Mouse (Mus musculus): ENCODE measurements around the gene Nfkbib. TPM values are rescaled to one million over a fixed set of nuclear protein-coding genes. Genes with fewer than 3 reads are reported as not detected.

The Nfkbib gene
- polyA plus RNA-seq, 1 experiment = 134 TPM

- H3K4me3 ChIP-seq (ENCODE audit: control insufficient read depth, low read depth, low read length) = no peak overlapping the region
- no peak overlapping the region for H3K27ac ChIP-seq (ENCODE audit: control insufficient read depth, insufficient read depth, low read depth, low read length)
- peaks cover 2% of the 10 kb centered on the region; the same call in 1 of the 2 replicates for H3K27me3 ChIP-seq (ENCODE audit: control insufficient read depth, insufficient read depth, low read length)
- no peaks in the 10 kb centered on the region for H3K36me3 ChIP-seq (ENCODE audit: control insufficient read depth, insufficient read depth, low read length)
- TF ChIP-seq POLR2A (IDR thresholded peaks at IDR 0.05; ENCODE audit: control insufficient read depth, low read depth, low read length) = no peak
- no peak for TF ChIP-seq CTCF (IDR thresholded peaks at IDR 0.05; ENCODE audit: control insufficient read depth, insufficient read depth, insufficient replicate concordance, low read depth, low read length)
- H3K4me1 ChIP-seq (ENCODE audit: control insufficient read depth, insufficient read depth, low read length) = peaks cover 5% of the 10 kb centered on the region; the same call in 1 of the 2 replicates
Measured at GRCm38 (mm10) chr7:28717726-28718125, 49.6 kb downstream of the Nfkbib start.

- Histone ChIP-seq H3K4me3 (ENCODE audit: control insufficient read depth, low read depth, low read length) (peak within 1 kb of the TSS; percentile 72), H3K4me1 (ENCODE audit: control insufficient read depth, insufficient read depth, low read length) (peaks cover 5% of the 10 kb centered on the region; the same call in 1 of the 2 replicates), H3K36me3 (ENCODE audit: control insufficient read depth, insufficient read depth, low read length) (no peaks in the 10 kb centered on the region), H3K27ac (ENCODE audit: control insufficient read depth, insufficient read depth, low read depth, low read length) (peak within 1 kb of the TSS; percentile 68; the same call in 1 of the 2 replicates), H3K27me3 (ENCODE audit: control insufficient read depth, insufficient read depth, low read length) (peaks cover 2% of the 10 kb centered on the region; the same call in 1 of the 2 replicates)
- TF ChIP-seq CTCF (IDR thresholded peaks at IDR 0.05; ENCODE audit: control insufficient read depth, insufficient read depth, insufficient replicate concordance, low read depth, low read length) = no peak
- no peak; the same call in 1 of the 2 replicates for TF ChIP-seq POLR2A (IDR thresholded peaks at IDR 0.05; ENCODE audit: control insufficient read depth, low read depth, low read length)
Measured at GRCm38 (mm10) chr7:28716590-28717281, 50.6 kb downstream of the Nfkbib start, which contains the start of gene Fbxo17. Gene Fbxo17 (plus strand): TSS chr7:28716804.

GRCm38 (mm10) chr7:28715598-28715997 lies 51.7 kb downstream of the Nfkbib start:
- no peak overlapping the region for H3K27ac ChIP-seq (ENCODE audit: control insufficient read depth, insufficient read depth, low read depth, low read length)
- peaks cover 5% of the 10 kb centered on the region; the same call in 1 of the 2 replicates for H3K4me1 ChIP-seq (ENCODE audit: control insufficient read depth, insufficient read depth, low read length)
- no peaks in the 10 kb centered on the region for H3K36me3 ChIP-seq (ENCODE audit: control insufficient read depth, insufficient read depth, low read length)
- no peak overlapping the region for H3K4me3 ChIP-seq (ENCODE audit: control insufficient read depth, low read depth, low read length)
- H3K27me3 ChIP-seq (ENCODE audit: control insufficient read depth, insufficient read depth, low read length) = peaks cover 2% of the 10 kb centered on the region; the same call in 1 of the 2 replicates
- TF ChIP-seq CTCF (IDR thresholded peaks at IDR 0.05; ENCODE audit: control insufficient read depth, insufficient read depth, insufficient replicate concordance, low read depth, low read length) (no peak), POLR2A (IDR thresholded peaks at IDR 0.05; ENCODE audit: control insufficient read depth, low read depth, low read length) (no peak)

- H3K27me3 ChIP-seq (ENCODE audit: control insufficient read depth, insufficient read depth, low read length) = peaks cover 2% of the 10 kb centered on the region; the same call in 1 of the 2 replicates
- TF ChIP-seq CTCF (IDR thresholded peaks at IDR 0.05; ENCODE audit: control insufficient read depth, insufficient read depth, insufficient replicate concordance, low read depth, low read length) (no peak), POLR2A (IDR thresholded peaks at IDR 0.05; ENCODE audit: control insufficient read depth, low read depth, low read length) (no peak)
- no peaks in the 10 kb centered on the region for H3K36me3 ChIP-seq (ENCODE audit: control insufficient read depth, insufficient read depth, low read length)
- H3K4me1 ChIP-seq (ENCODE audit: control insufficient read depth, insufficient read depth, low read length) = peaks cover 5% of the 10 kb centered on the region; the same call in 1 of the 2 replicates
- H3K27ac ChIP-seq (ENCODE audit: control insufficient read depth, insufficient read depth, low read depth, low read length) = no peak overlapping the region
- no peak overlapping the region for H3K4me3 ChIP-seq (ENCODE audit: control insufficient read depth, low read depth, low read length)
Measured at GRCm38 (mm10) chr7:28714667-28715066, 52.6 kb downstream of the Nfkbib start.

GRCm38 (mm10) chr7:28710962-28711361 lies 56.4 kb downstream of the Nfkbib start:
- Histone ChIP-seq H3K4me3 (ENCODE audit: control insufficient read depth, low read depth, low read length) (no peak overlapping the region), H3K4me1 (ENCODE audit: control insufficient read depth, insufficient read depth, low read length) (peaks cover 3% of the 10 kb centered on the region; the same call in 1 of the 2 replicates), H3K27ac (ENCODE audit: control insufficient read depth, insufficient read depth, low read depth, low read length) (no peak overlapping the region), H3K27me3 (ENCODE audit: control insufficient read depth, insufficient read depth, low read length) (no peaks in the 10 kb centered on the region), H3K36me3 (ENCODE audit: control insufficient read depth, insufficient read depth, low read length) (no peaks in the 10 kb centered on the region)
- peak; percentile 85; the same call in 1 of the 2 replicates for TF ChIP-seq CTCF (IDR thresholded peaks at IDR 0.05; ENCODE audit: control insufficient read depth, insufficient read depth, insufficient replicate concordance, low read depth, low read length)
- TF ChIP-seq POLR2A (IDR thresholded peaks at IDR 0.05; ENCODE audit: control insufficient read depth, low read depth, low read length) = no peak

- Histone ChIP-seq H3K4me3 (ENCODE audit: control insufficient read depth, low read depth, low read length) (no peak overlapping the region), H3K27me3 (ENCODE audit: control insufficient read depth, insufficient read depth, low read length) (no peaks in the 10 kb centered on the region), H3K36me3 (ENCODE audit: control insufficient read depth, insufficient read depth, low read length) (no peaks in the 10 kb centered on the region), H3K27ac (ENCODE audit: control insufficient read depth, insufficient read depth, low read depth, low read length) (no peak overlapping the region), H3K4me1 (ENCODE audit: control insufficient read depth, insufficient read depth, low read length) (peaks cover 3% of the 10 kb centered on the region; the same call in 1 of the 2 replicates)
- no peak for TF ChIP-seq POLR2A (IDR thresholded peaks at IDR 0.05; ENCODE audit: control insufficient read depth, low read depth, low read length)
- no peak for TF ChIP-seq CTCF (IDR thresholded peaks at IDR 0.05; ENCODE audit: control insufficient read depth, insufficient read depth, insufficient replicate concordance, low read depth, low read length)
Measured at GRCm38 (mm10) chr7:28709454-28709853, 57.9 kb downstream of the Nfkbib start.

Other genes with a start within 250 kb of the Nfkbib start
- gene Ifnl3, start 244.7 kb downstream of the Nfkbib start, polyA plus RNA-seq (2012; rRNA removed) = not detected in 2 replicates
- 0.24 and 0.31 TPM in 2 replicates for gene Sycn, start 226.6 kb downstream of the Nfkbib start, polyA plus RNA-seq (2012; rRNA removed)
- gene Nccrp1, start 220.3 kb downstream of the Nfkbib start, polyA plus RNA-seq (2012; rRNA removed) = 0.62 and 0.70 TPM in 2 replicates
- 234 and 246 TPM in 2 replicates for gene Samd4b, start 169.4 kb downstream of the Nfkbib start, polyA plus RNA-seq (2012; rRNA removed)
- gene Pak4, start 169.3 kb downstream of the Nfkbib start, polyA plus RNA-seq (2012; rRNA removed) = 21.5 and 23.6 TPM in 2 replicates
- gene Acp7, start 136.2 kb downstream of the Nfkbib start, polyA plus RNA-seq (2012; rRNA removed) = 7.5 and 11.7 TPM in 2 replicates
- gene Fbxo27, start 74.7 kb downstream of the Nfkbib start, polyA plus RNA-seq (2012; rRNA removed) = 15.8 and 16.3 TPM in 2 replicates
- 7.2 and 8.1 TPM in 2 replicates for gene Fbxo17, start 50.7 kb downstream of the Nfkbib start, polyA plus RNA-seq (2012; rRNA removed)
- gene Mrps12, start 25.7 kb downstream of the Nfkbib start, polyA plus RNA-seq (2012; rRNA removed) = 29.5 and 39.3 TPM in 2 replicates
- gene Sars2, start 25.5 kb downstream of the Nfkbib start, polyA plus RNA-seq (2012; rRNA removed) = 12.5 and 13.6 TPM in 2 replicates
- not detected in 2 replicates for gene Ccer2, start 11.3 kb downstream of the Nfkbib start, polyA plus RNA-seq (2012; rRNA removed)
- 144 and 203 TPM in 2 replicates for gene Sirt2, start 777 bp downstream of the Nfkbib start, polyA plus RNA-seq (2012; rRNA removed)
- gene Rinl, start 21.5 kb upstream of the Nfkbib start, polyA plus RNA-seq (2012; rRNA removed) = 1.1 and 1.6 TPM in 2 replicates
- gene Hnrnpl, start 41.0 kb upstream of the Nfkbib start, polyA plus RNA-seq (2012; rRNA removed) = 162 and 200 TPM in 2 replicates
- 124 and 147 TPM in 2 replicates for gene Ech1, start 57.7 kb upstream of the Nfkbib start, polyA plus RNA-seq (2012; rRNA removed)
- gene Lgals4, start 66.3 kb upstream of the Nfkbib start, polyA plus RNA-seq (2012; rRNA removed) = 13.8 and 17.5 TPM in 2 replicates
- gene Lgals7, start 96.3 kb upstream of the Nfkbib start, polyA plus RNA-seq (2012; rRNA removed) = 1.4 and 1.7 TPM in 2 replicates
- gene Capn12, start 113.9 kb upstream of the Nfkbib start, polyA plus RNA-seq (2012; rRNA removed) = 0.14 and 0.17 TPM in 2 replicates
- 73.9 and 77.5 TPM in 2 replicates for gene Actn4, start 194.8 kb upstream of the Nfkbib start, polyA plus RNA-seq (2012; rRNA removed)
- gene Eif3k, start 214.4 kb upstream of the Nfkbib start, polyA plus RNA-seq (2012; rRNA removed) = 379 and 426 TPM in 2 replicates
- 58.8 and 83.2 TPM in 2 replicates for gene Map4k1, start 214.5 kb upstream of the Nfkbib start, polyA plus RNA-seq (2012; rRNA removed)